Mouse (Mus musculus) midbrain, embryonic 15.5 days (tissue): Measurements from ENCODE around the gene Traip. TPM values are rescaled to one million over a fixed set of nuclear protein-coding genes. Genes with fewer than 3 reads are reported as not detected.
A peak's percentile ranks its signal among the peaks of the same experiment; 100 is the strongest.

ENCODE experiments used
- ATAC-seq: fragments of 200-750 bp; cut with Nextera tagmentation; replicated peaks from 2 replicates; pipeline ENCODE4 v1.8.0; 2017; ENCODE audit warnings: moderate TSS enrichment
- H3K27ac ChIP-seq: fragments of 300-500 bp; sonication (generic); 2 replicates; pipeline ENCODE4 v1.5.1; 2015; ENCODE audit warnings: mild to moderate bottlenecking, inconsistent platforms
- H3K27me3 ChIP-seq: fragments of 300-500 bp; sonication (generic); replicated peaks from 2 replicates; pipeline ENCODE4 v1.6.1; 2015; ENCODE audit warnings: inconsistent platforms
- H3K36me3 ChIP-seq: fragments of 300-500 bp; sonication (generic); replicated peaks from 2 replicates; pipeline ENCODE4 v1.6.1; 2015; ENCODE audit warnings: inconsistent platforms
- H3K4me1 ChIP-seq: fragments of 300-500 bp; sonication (generic); 2 replicates; pipeline ENCODE4 v1.6.1; 2015; ENCODE audit warnings: inconsistent platforms
- H3K4me2 ChIP-seq: fragments of 300-500 bp; sonication (generic); 2 replicates; pipeline ENCODE4 v1.6.1; 2015; ENCODE audit warnings: inconsistent platforms, mild to moderate bottlenecking, moderate library complexity
- H3K4me3 ChIP-seq: fragments of 300-500 bp; sonication (generic); 2 replicates; pipeline ENCODE4 v1.5.1; 2015; ENCODE audit warnings: mild to moderate bottlenecking, inconsistent platforms
- H3K9ac ChIP-seq: fragments of 300-500 bp; sonication (generic); 2 replicates; pipeline ENCODE4 v1.6.1; 2015; ENCODE audit warnings: mild to moderate bottlenecking, inconsistent platforms
- H3K9me3 ChIP-seq: fragments of 300-500 bp; sonication (generic); 2 replicates; pipeline ENCODE4 v1.6.1; 2016; ENCODE audit warnings: inconsistent platforms
- WGBS: fragments of 180-500 bp; shearing (Covaris S2); methylation state at CpG from one replicate; pipeline ENCODE4 v1.1.7; 2015; ENCODE audit warnings: mixed read lengths; 5-methylcytosine and 5-hydroxymethylcytosine counted together
- polyA plus RNA-seq: library from polyadenylated mRNA; unstranded; fragments of >200 nt; fragmentation: Nextera tagmentation; extraction: Ambion mirVana; gene quantifications from 2 replicates; pipeline ENCODE4 v1.2.1, GENCODE M21; 2015

The Traip gene
- 10.1 and 10.2 TPM in 2 replicates for polyA plus RNA-seq

- 93% methylated on average over 10 of the region's 10 CpGs for WGBS
- Histone ChIP-seq H3K9ac (peak within 1 kb of the TSS; percentile 61), H3K27me3 (no peaks in the 10 kb centered on the region), H3K4me1 (peaks cover 15% of the 10 kb centered on the region), H3K36me3 (no peaks in the 10 kb centered on the region), H3K4me2 (peak within 1 kb of the TSS; percentile 91), H3K27ac (peak within 1 kb of the TSS; percentile 83), H3K4me3 (peak within 1 kb of the TSS; percentile 71), H3K9me3 (no peaks in the 10 kb centered on the region)
- no peak for ATAC-seq
These were observed at the start of gene Traip for GRCm38 (mm10) chr9:107949922-107950235. Gene Traip (plus strand): TSS chr9:107950136.

DNA sequence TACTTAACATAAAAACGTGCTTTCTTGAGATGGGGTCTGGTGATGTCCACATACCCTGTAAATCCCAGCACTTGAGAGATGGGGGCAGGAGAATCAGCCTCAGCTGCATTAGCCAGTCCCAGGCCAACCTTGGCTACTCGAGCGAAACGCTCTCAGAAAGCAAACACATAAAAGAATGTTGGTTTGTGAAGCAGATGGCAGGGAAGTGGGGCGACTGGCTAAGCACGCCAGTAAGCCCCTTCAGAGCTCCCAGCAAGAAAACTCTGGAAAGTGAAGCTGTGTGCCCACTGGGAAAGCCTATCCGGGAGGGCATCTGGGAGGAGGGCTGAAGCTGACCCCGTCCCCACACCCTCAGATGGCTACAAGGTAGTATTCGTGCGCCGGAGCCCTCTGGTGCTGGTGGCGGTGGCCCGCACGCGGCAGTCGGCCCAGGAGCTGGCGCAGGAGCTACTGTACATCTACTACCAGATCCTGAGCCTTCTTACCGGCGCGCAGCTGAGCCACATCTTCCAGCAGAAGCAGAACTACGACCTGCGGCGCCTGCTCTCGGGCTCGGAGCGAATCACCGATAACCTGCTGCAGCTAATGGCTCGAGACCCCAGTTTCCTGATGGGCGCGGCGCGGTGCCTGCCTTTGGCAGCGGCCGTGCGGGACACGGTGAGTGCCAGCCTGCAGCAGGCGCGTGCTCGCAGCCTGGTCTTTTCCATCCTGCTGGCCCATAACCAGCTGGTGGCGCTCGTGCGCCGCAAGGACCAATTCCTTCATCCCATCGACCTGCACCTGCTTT is 48.9 kb upstream of the Traip start:
- Histone ChIP-seq H3K4me2 (peak overlapping the region; percentile 62), H3K27me3 (peaks cover 14% of the 10 kb centered on the region), H3K27ac (peak overlapping the region; percentile 54; the same call in 1 of the 2 replicates), H3K4me1 (peaks cover 10% of the 10 kb centered on the region), H3K9me3 (no peaks in the 10 kb centered on the region), H3K4me3 (peak overlapping the region; percentile 36), H3K9ac (peak overlapping the region; percentile 51), H3K36me3 (peaks cover 9% of the 10 kb centered on the region; the same call in 1 of the 2 replicates)
- peak; percentile 62 for ATAC-seq
- WGBS = 3% methylated on average over 44 of the region's 44 CpGs

DNA sequence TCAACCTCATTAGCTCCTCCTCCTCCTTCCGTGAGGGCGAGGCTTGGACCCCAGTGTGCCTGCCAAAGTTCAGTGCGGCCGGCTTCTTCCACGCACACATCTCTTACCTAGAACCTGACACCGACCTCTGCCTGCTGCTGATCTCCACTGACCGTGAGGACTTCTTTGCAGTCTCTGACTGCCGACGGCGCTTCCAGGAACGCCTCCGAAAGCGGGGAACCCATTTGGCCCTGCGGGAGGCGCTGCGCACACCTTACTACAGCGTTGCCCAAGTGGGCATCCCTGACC is 48.4 kb upstream of the Traip start:
- Histone ChIP-seq H3K36me3 (peaks cover 9% of the 10 kb centered on the region; the same call in 1 of the 2 replicates), H3K4me3 (peak overlapping the region; percentile 36; the same call in 1 of the 2 replicates), H3K27me3 (peaks cover 14% of the 10 kb centered on the region), H3K4me1 (peaks cover 13% of the 10 kb centered on the region), H3K4me2 (peak overlapping the region; percentile 62), H3K9ac (peak overlapping the region; percentile 51; the same call in 1 of the 2 replicates), H3K27ac (no peak overlapping the region), H3K9me3 (no peaks in the 10 kb centered on the region)
- WGBS = 13% methylated on average over 17 of the region's 17 CpGs
- ATAC-seq = 0 out of 2 replicates have a peak, but pooled peaks have one; percentile 8

GRCm38 (mm10) chr9:107904726-107905125 is 45.2 kb upstream of the Traip start:
- H3K27ac ChIP-seq = 0 out of 2 replicates have a peak overlapping the region, but pooled peaks have one; percentile 7
- peaks cover 9% of the 10 kb centered on the region for H3K27me3 ChIP-seq
- ATAC-seq = peak; percentile 46

GRCm38 (mm10) chr9:107906252-107906966 is 43.5 kb upstream of the Traip start, which contains the start of gene Mst1r:
Gene Mst1r (plus strand): TSS chr9:107906873.
- peak within 1 kb of the TSS; percentile 18 for H3K9ac ChIP-seq
- no peaks in the 10 kb centered on the region for H3K36me3 ChIP-seq
- no peaks in the 10 kb centered on the region for H3K9me3 ChIP-seq
- peak within 1 kb of the TSS; percentile 23 for H3K4me3 ChIP-seq
- ATAC-seq = no peak
- no peak within 1 kb of the TSS for H3K27ac ChIP-seq
- WGBS = 25% methylated on average over 19 of the region's 19 CpGs
- peaks cover 16% of the 10 kb centered on the region for H3K4me1 ChIP-seq
- peak within 1 kb of the TSS; percentile 48 for H3K4me2 ChIP-seq
- no peaks in the 10 kb centered on the region; the same call in 1 of the 2 replicates for H3K27me3 ChIP-seq

More at GRCm38 (mm10) chr9:107904726-107905125, 45.2 kb upstream of the Traip start:
- Histone ChIP-seq H3K4me3 (no peak overlapping the region), H3K9ac (no peak overlapping the region), H3K4me1 (peaks cover 23% of the 10 kb centered on the region), H3K4me2 (no peak overlapping the region), H3K36me3 (0 out of 2 replicates have a peak, but pooled peaks cover 5% of the 10 kb centered on the region), H3K9me3 (no peaks in the 10 kb centered on the region)
- WGBS = 4% methylated on average over 4 of the region's 4 CpGs

GRCm38 (mm10) chr9:107906967-107907800 is 42.8 kb upstream of the Traip start:
- Histone ChIP-seq H3K4me2 (peak overlapping the region; percentile 48), H3K4me1 (peaks cover 13% of the 10 kb centered on the region; the same call in 1 of the 2 replicates), H3K27ac (no peak overlapping the region), H3K27me3 (no peaks in the 10 kb centered on the region), H3K9me3 (no peaks in the 10 kb centered on the region), H3K9ac (peak overlapping the region; percentile 18), H3K4me3 (peak overlapping the region; percentile 23), H3K36me3 (no peaks in the 10 kb centered on the region)
- no peak for ATAC-seq
- 42% methylated on average over 31 of the region's 31 CpGs for WGBS

DNA sequence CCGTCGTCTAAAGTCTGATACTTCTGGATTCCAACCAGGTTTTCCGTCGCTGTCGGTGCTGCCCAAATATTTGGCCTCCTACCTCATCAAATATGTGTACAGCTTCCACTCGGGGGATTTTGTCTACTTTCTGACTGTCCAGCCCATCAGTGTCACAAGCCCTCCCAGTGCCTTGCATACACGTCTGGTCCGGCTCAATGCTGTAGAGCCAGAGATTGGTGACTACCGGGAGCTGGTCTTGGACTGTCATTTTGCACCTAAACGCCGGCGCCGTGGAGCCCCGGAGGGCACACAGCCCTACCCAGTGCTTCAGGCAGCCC is 42.2 kb upstream of the Traip start:
- 84% methylated on average over 14 of the region's 14 CpGs for WGBS

GRCm38 (mm10) chr9:107908410-107909158 is 41.4 kb upstream of the Traip start:
- WGBS = 30% methylated on average over 18 of the region's 18 CpGs
- no peak overlapping the region for H3K4me2 ChIP-seq

More for the DNA sequence above, 42.2 kb upstream of the Traip start:
- Histone ChIP-seq H3K4me3 (no peak overlapping the region), H3K9ac (no peak overlapping the region), H3K36me3 (no peaks in the 10 kb centered on the region), H3K27ac (no peak overlapping the region), H3K4me1 (peaks cover 13% of the 10 kb centered on the region; the same call in 1 of the 2 replicates), H3K4me2 (no peak overlapping the region), H3K27me3 (no peaks in the 10 kb centered on the region), H3K9me3 (no peaks in the 10 kb centered on the region)
- no peak for ATAC-seq

GRCm38 (mm10) chr9:107910025-107910769 is 39.7 kb upstream of the Traip start:
- no peak overlapping the region for H3K27ac ChIP-seq
- H3K4me2 ChIP-seq = no peak overlapping the region
- no peak for ATAC-seq
- WGBS = 87% methylated on average over 15 of the region's 15 CpGs
- H3K9me3 ChIP-seq = no peaks in the 10 kb centered on the region
- H3K27me3 ChIP-seq = no peaks in the 10 kb centered on the region
- peaks cover 13% of the 10 kb centered on the region; the same call in 1 of the 2 replicates for H3K4me1 ChIP-seq
- H3K9ac ChIP-seq = no peak overlapping the region
- H3K4me3 ChIP-seq = no peak overlapping the region
- no peaks in the 10 kb centered on the region for H3K36me3 ChIP-seq

More at GRCm38 (mm10) chr9:107908410-107909158, 41.4 kb upstream of the Traip start:
- Histone ChIP-seq H3K36me3 (no peaks in the 10 kb centered on the region), H3K4me3 (no peak overlapping the region), H3K27me3 (no peaks in the 10 kb centered on the region), H3K9ac (no peak overlapping the region), H3K4me1 (peaks cover 13% of the 10 kb centered on the region; the same call in 1 of the 2 replicates), H3K9me3 (no peaks in the 10 kb centered on the region), H3K27ac (no peak overlapping the region)
- no peak for ATAC-seq

- Histone ChIP-seq H3K36me3 (no peaks in the 10 kb centered on the region), H3K4me3 (no peak overlapping the region), H3K27me3 (no peaks in the 10 kb centered on the region), H3K4me1 (peaks cover 13% of the 10 kb centered on the region), H3K27ac (no peak overlapping the region), H3K9me3 (no peaks in the 10 kb centered on the region), H3K4me2 (no peak overlapping the region), H3K9ac (no peak overlapping the region)
- ATAC-seq = no peak
- 83% methylated on average over 16 of the region's 16 CpGs for WGBS
These were observed 35.0 kb upstream of the Traip start for GRCm38 (mm10) chr9:107914764-107915420.
